Mouse (Mus musculus) cerebellum, adult (tissue): Measurements from ENCODE around the gene Gpr6.

ENCODE experiments used
- ATAC-seq: cut with Nextera tagmentation; 2 replicates; pipeline ENCODE4 v1.9.2; 2017; ENCODE audit warnings: mild to moderate bottlenecking, moderate library complexity, mixed read lengths; ENCODE audit not compliant: insufficient number of reproducible peaks, low FRiP score, low TSS enrichment

The Gpr6 gene

DNA sequence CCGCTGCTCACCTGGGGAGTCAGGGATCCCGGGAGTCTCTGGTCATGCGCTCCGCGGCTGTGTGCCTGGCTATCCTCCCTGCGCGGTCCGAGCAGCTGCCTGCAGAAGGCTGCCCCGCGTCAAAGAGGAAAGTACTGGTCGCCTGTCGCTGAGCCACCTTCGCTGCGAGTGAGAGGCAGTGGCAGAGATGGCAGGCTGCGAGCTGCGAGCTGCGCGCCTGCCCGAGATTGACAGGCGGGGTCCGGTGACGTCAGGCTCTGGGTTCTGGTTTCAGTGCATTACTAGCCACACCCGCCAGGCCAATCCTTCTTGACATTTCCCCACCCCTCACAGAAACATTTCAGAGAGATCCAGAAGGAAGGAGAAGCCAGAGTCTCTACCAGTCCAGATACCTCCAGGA lies at the start of gene Gpr6:
Gene Gpr6, minus strand, starts transcription at position 170 of the 400 bp plus-strand sequence.
- peak; percentile 62 for ATAC-seq

DNA sequence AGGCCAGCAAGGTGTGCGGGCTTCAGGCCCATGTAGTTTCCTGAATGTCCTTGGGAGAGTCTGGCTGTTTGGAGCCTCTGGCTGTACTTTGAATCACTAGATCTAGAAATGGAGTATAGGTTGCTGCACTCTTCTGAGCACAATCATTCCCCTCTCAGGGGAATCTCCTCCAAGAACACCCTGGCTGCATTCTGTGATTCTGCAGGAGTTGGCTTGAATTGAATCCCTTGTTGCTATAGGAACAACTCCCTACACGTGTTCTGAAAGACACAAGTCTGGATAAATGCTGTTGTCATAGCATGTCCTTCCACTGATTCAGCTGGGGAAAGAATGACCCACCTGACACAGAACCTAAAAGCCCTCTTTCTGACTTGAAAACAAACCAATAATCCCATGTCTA lies 28.0 kb upstream of the Gpr6 start:
- no peak for ATAC-seq

DNA sequence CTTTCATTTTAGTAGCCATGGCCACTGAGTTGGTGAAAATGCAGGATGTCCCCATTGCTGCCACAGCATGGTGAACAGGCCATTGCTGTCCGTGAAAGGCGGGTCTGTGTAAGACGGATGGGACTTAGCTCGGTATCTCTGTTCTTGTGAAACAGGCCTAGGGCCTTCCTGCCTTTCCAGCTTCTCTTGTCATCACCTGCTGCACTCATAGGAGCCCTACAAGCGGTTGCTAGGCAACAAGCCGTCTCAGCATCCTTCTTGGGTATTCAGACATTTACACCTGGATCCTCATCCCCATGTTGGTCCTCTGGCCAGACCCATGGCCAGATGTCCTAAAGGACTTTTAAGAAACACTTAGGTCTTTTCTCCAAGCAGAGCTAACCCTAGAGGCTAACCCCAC lies 26.1 kb upstream of the Gpr6 start:
- ATAC-seq: no peak

DNA sequence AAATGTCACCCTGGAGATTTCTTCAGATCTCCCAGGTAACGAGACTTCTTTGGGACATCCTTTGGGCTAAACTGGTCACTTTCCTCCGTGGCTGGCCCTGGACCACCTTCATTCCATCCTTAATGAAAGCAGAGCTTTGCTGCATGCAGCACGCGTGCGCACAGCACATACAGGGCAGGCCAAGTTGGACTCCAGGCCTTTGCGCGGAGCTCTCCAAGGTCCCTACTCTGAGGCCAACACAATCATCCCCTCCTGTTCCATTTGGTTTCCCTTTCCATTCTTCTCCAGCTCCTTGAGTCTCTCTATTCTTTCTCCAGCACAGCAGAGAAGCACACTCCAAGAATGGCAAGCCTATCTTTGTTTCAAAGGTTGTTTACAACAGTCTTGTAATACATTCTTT lies 16.8 kb upstream of the Gpr6 start:
- no peak for ATAC-seq

DNA sequence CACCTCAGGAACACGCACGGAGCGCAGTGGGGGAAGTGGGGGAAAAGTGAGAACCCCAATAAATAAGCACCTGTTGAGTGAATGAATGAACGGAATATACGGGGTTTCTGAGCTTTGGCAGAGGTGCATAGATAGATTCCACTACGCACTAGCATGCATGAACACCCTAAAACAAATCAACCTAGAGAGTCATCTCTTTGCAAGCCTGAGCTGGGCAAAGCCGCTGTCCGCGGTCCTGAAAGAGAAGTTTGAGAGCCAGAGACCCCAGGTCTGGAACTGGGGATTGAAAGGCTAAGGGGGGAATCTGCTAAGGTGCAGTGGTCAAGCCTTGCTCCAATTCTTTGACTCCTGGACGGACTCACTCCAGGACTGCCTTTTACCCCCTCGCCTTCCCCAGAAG lies 389 bp downstream of the Gpr6 start:
- no peak for ATAC-seq

DNA sequence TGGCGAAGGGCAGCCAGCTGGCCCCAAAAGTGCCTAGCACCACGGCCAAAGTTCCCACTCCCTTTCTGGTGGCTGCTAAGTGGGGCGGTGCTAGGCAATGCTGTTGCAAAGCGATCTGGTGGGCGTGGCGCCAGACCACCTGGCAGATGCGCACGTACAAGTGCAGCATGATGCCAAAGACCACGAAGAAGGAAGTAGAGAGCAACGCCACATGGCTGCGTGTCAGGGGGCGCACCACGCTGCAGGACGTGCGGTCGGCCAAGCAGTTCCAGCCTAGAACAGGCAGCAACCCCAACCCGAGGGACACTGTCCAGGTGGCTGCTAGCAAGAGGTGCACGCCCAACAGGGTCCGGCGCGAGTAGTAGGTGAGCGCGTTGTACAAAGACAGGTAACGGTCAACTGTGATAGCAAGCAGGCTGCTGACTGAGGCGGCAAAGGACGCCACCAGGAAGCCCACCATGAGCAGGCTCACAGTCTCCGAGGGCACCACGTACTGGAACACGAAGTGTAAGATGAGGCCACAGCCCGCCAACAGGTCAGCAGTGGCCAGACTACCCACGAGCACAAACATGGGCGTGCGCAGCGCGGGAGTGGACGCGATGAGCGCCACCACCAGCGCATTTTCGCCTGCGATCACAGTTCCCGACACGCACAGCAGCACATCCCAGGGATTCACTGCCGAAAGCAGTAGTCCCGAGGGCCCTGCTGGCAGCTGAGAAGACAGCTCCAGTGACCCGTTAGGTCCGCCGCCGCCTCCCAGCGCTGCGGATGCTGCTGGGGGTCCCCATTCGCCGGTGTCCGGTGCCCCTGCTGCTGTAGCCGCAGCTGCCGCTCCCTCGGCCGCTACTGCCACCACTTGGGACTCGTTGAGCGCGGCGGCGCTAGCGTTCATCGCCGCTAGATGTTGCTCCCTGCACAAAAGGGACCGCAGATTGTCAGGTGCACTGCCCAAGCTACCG lies 1.1 kb downstream of the Gpr6 start:
- ATAC-seq: peak; percentile 54

DNA sequence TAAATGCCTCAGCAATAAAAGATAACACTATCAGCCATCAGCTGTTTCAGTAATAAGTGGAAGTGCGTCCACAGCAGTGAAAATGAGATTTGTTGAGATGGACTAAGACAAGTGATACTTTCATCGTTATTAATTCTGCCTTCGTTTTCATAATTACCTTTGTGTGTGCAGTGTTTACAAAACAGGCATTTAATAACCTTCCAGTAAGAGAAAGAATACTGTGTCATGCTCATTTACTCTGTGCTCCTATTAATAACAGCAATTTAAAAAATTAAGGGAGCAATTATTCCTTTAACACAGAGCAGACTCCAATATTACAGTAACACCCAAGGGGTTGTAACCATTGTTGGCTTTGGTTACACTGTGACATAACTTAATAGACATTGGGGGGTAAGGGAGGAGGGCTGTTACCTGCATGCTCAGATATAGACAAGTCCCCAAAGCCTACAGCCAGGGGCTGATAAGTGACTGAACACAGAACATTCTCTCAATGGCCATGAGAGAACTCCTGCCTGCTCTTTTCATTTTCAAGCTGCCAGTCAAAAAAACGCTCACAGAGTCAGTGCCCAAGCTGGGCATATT lies 11.7 kb downstream of the Gpr6 start:
- no peak for ATAC-seq

DNA sequence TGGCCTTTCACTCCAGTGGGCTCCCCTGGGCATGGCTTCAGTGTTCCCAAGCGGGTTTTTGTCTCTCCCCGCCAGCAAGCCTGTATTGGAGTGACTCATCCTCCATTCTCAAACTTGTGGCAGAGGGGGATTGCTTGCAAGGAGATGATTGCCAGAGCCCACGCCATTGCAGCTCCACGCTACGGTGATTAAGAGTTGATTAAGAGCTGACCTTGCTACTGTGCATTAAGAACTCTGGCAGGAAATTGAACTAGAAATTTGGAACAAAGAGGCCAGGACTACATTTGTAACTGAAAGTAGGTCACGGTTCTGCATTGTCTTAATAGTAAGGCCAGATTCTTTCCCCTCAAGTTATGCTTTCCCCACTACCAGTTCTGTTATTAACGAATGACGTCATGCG lies 16.5 kb downstream of the Gpr6 start:
- ATAC-seq: no peak

DNA sequence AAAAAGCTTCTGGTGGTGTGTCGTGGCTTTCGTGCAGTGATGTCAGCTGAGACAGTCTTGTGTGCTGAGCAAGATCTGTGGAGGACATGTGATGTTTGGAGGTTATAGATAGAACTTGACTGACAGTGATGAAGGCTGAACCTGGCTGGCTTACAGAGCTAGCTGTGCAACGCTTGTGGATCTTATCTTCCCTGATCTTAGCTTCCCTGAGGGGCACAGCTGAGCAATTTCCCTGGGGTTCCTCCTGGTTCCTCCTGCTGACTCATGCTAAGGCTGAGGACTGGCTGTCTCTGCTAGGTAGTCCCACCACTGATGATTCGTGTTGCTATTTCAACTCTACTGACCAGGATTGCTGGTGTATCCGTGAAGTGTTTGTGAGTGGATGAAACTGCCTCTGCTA lies 18.1 kb downstream of the Gpr6 start:
- no peak for ATAC-seq

DNA sequence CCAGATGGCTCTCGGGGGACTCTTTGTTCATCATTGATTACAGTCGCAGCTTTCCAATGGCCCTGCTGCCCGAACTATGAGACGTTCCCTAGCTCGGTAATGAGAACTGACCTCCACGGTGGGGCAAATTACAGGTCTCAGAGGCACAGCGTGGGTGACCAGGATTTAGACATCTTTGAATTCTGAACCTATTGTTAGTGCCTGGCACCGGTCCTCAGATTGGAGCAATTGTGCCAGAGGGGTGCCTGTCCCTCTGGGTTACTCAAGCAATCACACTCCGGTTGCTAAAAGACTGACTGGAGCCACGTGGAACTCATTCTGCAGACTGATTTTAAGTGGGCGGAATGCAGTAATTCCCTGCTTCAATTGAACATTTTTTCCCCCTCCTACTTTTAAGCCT lies 29.8 kb downstream of the Gpr6 start:
- no peak for ATAC-seq

DNA sequence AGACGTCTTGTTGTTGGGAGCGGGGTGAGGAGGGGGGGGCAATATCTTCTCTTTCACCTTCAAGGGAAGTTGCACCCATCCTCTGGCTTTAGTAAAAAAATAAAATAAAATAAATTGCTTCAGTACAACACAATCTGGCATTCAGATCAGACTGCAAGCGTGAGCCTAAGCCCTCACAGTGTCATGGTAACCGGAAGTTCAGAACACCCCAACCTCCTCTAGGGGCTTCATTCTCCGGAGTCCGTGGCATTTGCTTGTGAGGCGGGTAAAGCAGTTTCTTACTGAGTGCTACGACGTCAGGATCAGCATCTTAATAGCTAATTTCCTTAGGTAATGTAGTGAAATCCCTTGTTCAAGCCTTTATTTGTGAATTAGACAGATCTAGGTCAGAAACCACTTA lies 30.6 kb downstream of the Gpr6 start:
- ATAC-seq: no peak

DNA sequence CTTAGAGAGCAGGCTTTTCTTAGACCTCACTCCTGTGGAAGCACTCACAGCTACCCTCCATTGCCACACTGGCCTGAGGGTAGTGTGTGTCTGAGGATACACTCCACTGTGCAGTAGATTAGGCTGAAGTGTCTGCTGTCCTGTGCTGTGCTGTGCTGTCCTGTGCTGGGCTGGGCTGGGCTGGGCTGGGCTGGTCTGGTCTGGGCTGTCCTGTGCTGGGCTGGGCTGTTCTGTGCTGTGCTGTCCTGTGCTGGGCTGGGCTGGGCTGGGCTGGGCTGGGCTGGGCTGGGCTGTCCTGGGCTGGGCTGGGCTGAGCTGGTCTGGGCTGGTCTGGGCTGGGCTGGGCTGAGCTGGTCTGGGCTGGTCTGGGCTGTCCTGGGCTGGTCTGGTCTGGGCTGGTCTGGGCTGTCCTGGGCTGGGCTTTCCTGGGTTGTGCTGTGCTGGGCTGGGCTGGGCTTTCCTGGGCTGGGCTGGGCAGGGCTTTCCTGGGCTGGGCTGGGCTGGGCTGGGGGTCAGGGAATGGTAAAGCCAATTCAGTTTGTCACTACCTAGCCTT lies 31.5 kb downstream of the Gpr6 start:
- ATAC-seq: no peak

DNA sequence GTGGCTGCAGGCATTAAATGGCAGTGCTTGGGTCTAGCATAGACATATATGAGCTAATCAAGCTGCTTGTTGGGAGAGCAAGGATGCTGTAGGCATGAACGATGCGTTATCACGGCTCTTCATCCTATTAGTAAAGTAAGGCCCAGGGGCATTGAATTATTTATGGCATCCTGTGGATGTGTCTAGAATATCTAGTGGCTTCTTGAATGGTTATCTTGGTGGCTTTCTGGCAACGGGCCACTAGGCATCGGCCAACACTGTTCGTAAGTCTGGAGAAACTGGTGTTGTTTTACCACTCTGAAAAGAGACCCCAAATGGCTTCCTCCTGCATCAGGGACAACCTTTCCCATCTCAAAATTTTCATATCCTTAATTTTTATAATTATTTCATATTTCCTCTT lies 33.6 kb downstream of the Gpr6 start:
- no peak for ATAC-seq

DNA sequence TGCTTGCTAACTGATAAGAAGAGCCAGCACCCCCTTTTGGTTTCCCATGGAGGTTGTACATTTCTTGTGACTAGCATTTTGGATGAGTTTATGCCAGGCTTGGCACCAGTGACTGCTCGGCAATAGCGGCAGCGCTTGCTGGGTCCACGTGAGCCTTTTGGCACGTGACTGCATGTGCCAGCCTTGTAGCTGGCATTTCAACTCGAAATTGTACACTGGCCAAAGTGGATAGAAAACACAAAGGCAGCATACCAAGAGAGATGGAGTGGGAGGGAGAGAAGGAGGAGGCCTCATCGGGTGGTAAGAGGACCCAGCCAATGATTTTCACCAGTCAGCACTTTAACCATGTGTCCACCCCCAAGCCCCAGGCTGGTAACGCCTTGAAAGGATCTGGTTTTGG lies 34.4 kb downstream of the Gpr6 start:
- peak; percentile 57 for ATAC-seq

DNA sequence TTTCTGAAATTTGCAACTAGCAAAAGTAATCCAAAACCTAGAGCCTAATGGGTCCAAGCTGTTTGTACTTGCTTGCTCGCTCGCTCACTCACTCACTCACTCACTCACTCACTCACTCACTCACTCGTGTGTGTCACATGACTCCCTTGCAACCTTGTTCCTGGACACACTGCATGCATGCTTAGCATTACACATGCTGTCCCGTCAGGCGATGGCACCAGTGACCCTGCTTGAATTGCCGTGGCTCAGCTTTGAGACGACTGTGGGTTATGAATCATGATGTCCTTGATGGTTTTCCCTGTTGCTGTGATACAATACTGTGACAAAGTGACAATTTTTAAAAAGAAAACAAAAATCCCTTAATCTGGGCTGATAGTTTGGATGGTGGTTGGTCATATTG lies 39.3 kb downstream of the Gpr6 start:
- no peak for ATAC-seq

DNA sequence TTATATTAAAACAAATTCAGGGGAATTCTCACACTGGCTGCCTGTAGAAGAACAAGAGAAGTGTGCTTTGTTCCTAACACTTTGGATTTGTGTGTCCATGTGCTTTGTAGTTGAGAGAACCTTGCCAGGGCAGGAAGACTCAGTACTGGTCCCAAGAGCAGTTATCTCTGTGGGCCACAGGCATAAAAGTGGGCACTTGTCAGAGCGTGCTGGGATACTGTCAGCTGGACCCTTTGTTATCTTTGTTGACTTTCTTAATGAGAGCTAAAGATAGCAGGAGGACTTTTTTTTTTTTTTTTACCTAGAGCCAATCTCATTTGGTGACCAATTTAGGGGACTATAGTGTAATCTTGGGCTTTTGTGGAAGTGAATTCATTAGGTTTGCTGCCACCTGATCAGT lies 47.2 kb downstream of the Gpr6 start:
- ATAC-seq: no peak

DNA sequence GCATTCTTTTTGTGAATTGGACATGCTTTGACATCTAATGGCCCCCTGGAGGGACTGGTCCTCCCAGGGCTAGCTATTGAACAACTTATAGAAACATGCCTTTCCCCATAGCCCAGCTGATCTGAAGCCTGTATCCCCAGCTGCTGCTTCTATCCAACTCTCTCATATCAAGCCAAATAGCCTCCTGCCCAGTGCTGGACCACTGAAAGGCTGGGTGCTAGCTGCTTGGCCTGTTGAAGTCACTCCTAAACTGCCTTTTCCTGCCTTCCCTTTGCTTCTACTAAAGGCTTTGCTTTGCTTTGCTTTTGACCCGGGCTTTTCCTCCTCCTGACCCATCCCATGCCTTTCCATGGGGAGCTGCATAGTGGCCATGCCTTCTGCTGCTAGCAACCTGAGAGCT lies 47.7 kb downstream of the Gpr6 start:
- no peak for ATAC-seq

DNA sequence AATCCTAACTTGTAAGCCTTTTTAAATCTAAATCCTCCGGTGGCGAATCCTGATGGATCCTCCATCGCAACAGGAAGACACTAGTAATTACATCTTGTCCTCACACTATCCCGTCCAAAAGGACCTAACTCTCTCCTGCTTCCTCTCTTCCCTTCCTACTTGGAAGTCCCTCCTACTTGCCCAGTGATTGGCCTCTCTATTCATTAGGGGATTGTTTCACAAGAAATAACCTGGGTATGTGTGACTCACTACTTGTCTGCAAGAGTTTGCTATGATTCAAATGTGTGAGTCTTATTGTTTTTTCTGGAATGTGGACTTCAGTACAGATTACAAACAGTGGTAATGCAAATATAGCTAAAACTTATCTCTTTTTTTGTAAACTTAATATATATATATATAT lies 49.9 kb downstream of the Gpr6 start:
- ATAC-seq: no peak
